23 mouse cellular contexts compared by ENCODE assay signal in genomic region chr12:104853374-104853773, GRCm38 (mm10).
"Had no signal": no experiment of that assay in that cellular context is flagged by ENCODE, and none has a peak within 500 bp of the region (broad histone marks: within the 10 kb centered on the region; RNA-seq: fewer than 3 reads in every experiment).

No protein-coding gene starts in this region.

- H3K4me1 ChIP-seq: heart, embryonic 15.5 days; liver, embryonic 13.5 days had no signal

- H3K27ac ChIP-seq: heart, adult 2 months; heart, embryonic 13.5 days; heart, embryonic 15.5 days; hindbrain, embryonic 13.5 days; hindbrain, embryonic 15.5 days; hindbrain, postnatal 0 days; kidney, embryonic 15.5 days; kidney, postnatal 0 days; limb, embryonic 13.5 days; limb, embryonic 15.5 days; liver, embryonic 13.5 days; liver, embryonic 15.5 days had no signal

- DNase-seq: gastrocnemius, postnatal 14 days; gastrocnemius, postnatal 36 days; heart, adult 11 months; heart, adult 2 months; heart, postnatal 14 days; heart, postnatal 36 days; kidney, adult 11 months; kidney, adult 2 months; kidney, adult 9 months; kidney, postnatal 14 days; kidney, postnatal 36 days; layer of hippocampus, postnatal 36 days; liver, embryonic 13.5 days had no signal

- H3K4me3 ChIP-seq: heart, adult 2 months; heart, embryonic 13.5 days; heart, embryonic 15.5 days; hindbrain, embryonic 13.5 days; hindbrain, embryonic 15.5 days; kidney, embryonic 15.5 days; limb, embryonic 13.5 days; limb, embryonic 15.5 days; liver, embryonic 13.5 days; liver, embryonic 15.5 days had no signal
